Mouse (Mus musculus) intestine, embryonic 15.5 days (tissue): Measurements from ENCODE around the gene Nin. TPM values are rescaled to one million over a fixed set of nuclear protein-coding genes. Genes with fewer than 3 reads are reported as not detected.

ENCODE experiments used
- ATAC-seq: fragments of 200-750 bp; cut with Nextera tagmentation; 2 replicates; pipeline ENCODE4 v1.8.0; 2017; ENCODE audit warnings: moderate TSS enrichment, moderate library complexity
- H3K27ac ChIP-seq: fragments of 300-500 bp; sonication (generic); 2 replicates; pipeline ENCODE4 v1.5.1; 2015; ENCODE audit warnings: mild to moderate bottlenecking, inconsistent platforms
- H3K27me3 ChIP-seq: fragments of 300-500 bp; sonication (generic); replicated peaks from 2 replicates; pipeline ENCODE4 v1.6.1; 2015; ENCODE audit warnings: inconsistent platforms
- H3K36me3 ChIP-seq: fragments of 300-500 bp; sonication (generic); 2 replicates; pipeline ENCODE4 v1.6.1; 2015; ENCODE audit warnings: inconsistent platforms
- H3K4me1 ChIP-seq: fragments of 300-500 bp; sonication (generic); replicated peaks from 2 replicates; pipeline ENCODE4 v1.6.1; 2015; ENCODE audit warnings: inconsistent platforms
- H3K4me2 ChIP-seq: fragments of 300-500 bp; sonication (generic); replicated peaks from 2 replicates; pipeline ENCODE4 v1.6.1; 2015; ENCODE audit warnings: mild to moderate bottlenecking, inconsistent platforms
- H3K4me3 ChIP-seq: fragments of 300-500 bp; sonication (generic); replicated peaks from 2 replicates; pipeline ENCODE4 v1.5.1; 2015; ENCODE audit warnings: inconsistent platforms
- H3K9ac ChIP-seq: fragments of 300-500 bp; sonication (generic); 2 replicates; pipeline ENCODE4 v1.6.1; 2015; ENCODE audit warnings: inconsistent platforms
- H3K9me3 ChIP-seq: fragments of 300-500 bp; sonication (generic); 2 replicates; pipeline ENCODE4 v1.6.1; 2016; ENCODE audit warnings: inconsistent platforms
- WGBS: fragments of 180-500 bp; shearing (Covaris S2); methylation state at CpG from one replicate; pipeline ENCODE4 v1.1.7; 2015; 5-methylcytosine and 5-hydroxymethylcytosine counted together
- polyA plus RNA-seq: library from polyadenylated mRNA; unstranded; fragments of >200 nt; fragmentation: Nextera tagmentation; extraction: Ambion mirVana; gene quantifications from 2 replicates; pipeline ENCODE4 v1.2.1, GENCODE M21; 2015

Gene Nin
- polyA plus RNA-seq, 1 experiment from 2014 or later = 8.4 TPM

DNA sequence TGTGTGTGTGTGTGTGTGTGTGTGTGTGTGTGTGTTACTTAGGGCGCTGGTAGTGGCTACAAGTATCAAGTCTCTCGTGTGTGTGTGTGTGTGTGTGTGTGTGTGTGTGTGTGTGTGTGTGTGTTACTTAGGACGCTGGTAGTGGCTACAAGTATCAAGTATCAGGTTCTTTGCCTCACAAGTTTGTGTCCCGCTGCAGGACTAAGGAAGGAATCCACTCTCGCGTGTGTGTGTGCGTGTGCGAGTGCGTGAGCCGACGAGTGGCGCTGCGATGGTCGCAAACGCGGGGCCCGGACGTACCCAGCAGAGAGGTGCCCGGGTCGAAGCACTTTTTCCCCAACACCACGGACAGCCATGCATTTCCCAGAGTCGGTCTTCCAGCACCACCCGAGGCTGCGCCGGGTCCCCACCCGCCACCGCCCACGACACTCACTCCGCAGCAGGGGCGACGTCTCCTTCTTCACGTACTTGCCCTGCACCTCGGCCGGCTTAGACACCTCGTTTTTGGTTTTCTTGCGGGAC, 127.2 kb downstream of the Nin start:
- Histone ChIP-seq H3K4me3 (peak overlapping the region; percentile 97), H3K27ac (peak overlapping the region; percentile 91), H3K9ac (peak overlapping the region; percentile 97), H3K36me3 (peaks cover 3% of the 10 kb centered on the region; the same call in 1 of the 2 replicates), H3K4me2 (peak overlapping the region; percentile 80), H3K9me3 (no peaks in the 10 kb centered on the region), H3K27me3 (no peaks in the 10 kb centered on the region), H3K4me1 (no peaks in the 10 kb centered on the region)
- peak; percentile 64 for ATAC-seq
- under 1% methylated on average over 34 of the region's 36 CpGs for WGBS

DNA sequence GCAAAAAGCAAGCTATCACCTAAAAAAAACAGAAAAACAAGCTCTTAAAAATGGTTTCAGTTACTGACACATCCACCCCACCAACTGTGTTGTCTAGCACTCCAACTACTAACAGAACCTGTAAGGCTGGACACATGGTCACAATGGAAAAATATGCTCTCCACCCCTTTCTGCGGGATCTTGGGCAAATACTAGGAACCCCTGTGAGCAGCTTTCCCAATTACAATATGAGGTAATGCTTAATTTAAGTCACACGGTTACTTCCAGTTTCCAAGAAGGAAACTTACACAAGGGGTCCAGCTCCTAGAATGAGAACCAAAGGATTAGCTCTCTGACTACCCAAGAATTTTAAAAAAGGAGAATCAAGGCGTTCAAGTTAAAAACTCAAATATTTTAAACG, 128.0 kb downstream of the Nin start:
- peaks cover 3% of the 10 kb centered on the region; the same call in 1 of the 2 replicates for H3K36me3 ChIP-seq
- H3K4me3 ChIP-seq = peak overlapping the region; percentile 97
- no peak for ATAC-seq
- WGBS = 33% methylated on average over 4 of the region's 4 CpGs
- H3K9me3 ChIP-seq = no peaks in the 10 kb centered on the region
- H3K9ac ChIP-seq = no peak overlapping the region
- no peak overlapping the region for H3K27ac ChIP-seq
- H3K4me1 ChIP-seq = no peaks in the 10 kb centered on the region
- peak overlapping the region; percentile 80 for H3K4me2 ChIP-seq
- no peaks in the 10 kb centered on the region for H3K27me3 ChIP-seq

DNA sequence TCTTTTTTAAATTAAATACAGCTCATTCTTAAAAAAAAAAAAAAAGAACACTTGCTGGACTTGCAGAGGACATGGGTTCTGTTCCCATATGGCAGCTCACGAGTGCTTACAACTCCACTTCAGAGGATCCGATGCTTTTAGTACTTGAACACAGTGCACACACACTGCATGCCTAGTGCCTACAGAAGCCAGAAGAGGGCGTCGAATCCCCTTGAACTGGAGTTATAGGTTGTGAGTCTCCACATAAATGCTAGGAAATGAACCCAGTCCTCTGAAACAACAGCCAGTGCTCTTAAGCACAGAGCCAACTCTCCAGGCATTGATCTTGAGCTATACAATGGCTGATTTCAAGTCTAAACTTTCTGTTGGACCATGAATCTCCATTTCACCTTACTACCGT, 130.6 kb downstream of the Nin start:
- H3K9ac ChIP-seq = no peak overlapping the region
- ATAC-seq = no peak
- H3K36me3 ChIP-seq = peaks cover 3% of the 10 kb centered on the region; the same call in 1 of the 2 replicates
- H3K27me3 ChIP-seq = no peaks in the 10 kb centered on the region
- H3K4me3 ChIP-seq = no peak overlapping the region
- H3K4me1 ChIP-seq = no peaks in the 10 kb centered on the region
- H3K27ac ChIP-seq = no peak overlapping the region
- H3K4me2 ChIP-seq = no peak overlapping the region
- WGBS = 75% methylated on average over 5 of the region's 5 CpGs
- H3K9me3 ChIP-seq = no peaks in the 10 kb centered on the region

DNA sequence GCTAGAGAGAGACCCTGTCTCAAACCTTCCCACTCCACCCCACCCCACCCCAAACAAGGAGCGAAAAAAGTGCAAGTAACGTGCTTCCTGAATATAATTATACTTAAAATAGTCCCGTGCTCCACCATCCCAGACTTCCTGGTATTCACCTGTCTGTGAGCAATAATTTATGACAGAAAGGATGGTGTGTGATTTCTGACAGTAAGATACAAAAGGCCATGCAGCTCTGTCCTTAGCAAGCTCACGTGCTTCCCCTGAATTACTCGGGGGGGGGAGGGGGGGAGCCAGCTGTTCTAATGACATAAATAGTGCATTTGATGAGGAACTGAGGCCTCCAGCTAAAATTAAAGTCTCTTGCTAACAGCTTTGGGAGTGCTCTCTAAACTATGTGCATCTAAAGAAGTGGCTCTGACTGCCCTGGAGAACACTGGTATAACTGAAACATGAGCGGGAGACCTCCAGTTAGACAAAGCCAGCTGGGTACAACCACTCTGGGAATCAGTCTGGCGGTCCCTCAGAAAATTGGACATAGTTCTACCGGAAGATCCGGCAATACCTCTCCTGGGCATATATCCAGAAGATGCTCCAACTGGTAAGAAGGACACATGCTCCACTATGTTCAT, 136.0 kb downstream of the Nin start:
- 55% methylated on average over 9 of the region's 9 CpGs for whole genome bisulfite sequencing
- H3K9me3 ChIP-seq = no peaks in the 10 kb centered on the region
- no peak overlapping the region for H3K9ac ChIP-seq
- no peaks in the 10 kb centered on the region for H3K4me1 ChIP-seq
- no peak overlapping the region for H3K27ac ChIP-seq
- H3K36me3 ChIP-seq = peaks cover 2% of the 10 kb centered on the region; the same call in 1 of the 2 replicates
- ATAC-seq = no peak
- no peak overlapping the region for H3K4me3 ChIP-seq
- no peak overlapping the region for H3K4me2 ChIP-seq
- H3K27me3 ChIP-seq = no peaks in the 10 kb centered on the region

DNA sequence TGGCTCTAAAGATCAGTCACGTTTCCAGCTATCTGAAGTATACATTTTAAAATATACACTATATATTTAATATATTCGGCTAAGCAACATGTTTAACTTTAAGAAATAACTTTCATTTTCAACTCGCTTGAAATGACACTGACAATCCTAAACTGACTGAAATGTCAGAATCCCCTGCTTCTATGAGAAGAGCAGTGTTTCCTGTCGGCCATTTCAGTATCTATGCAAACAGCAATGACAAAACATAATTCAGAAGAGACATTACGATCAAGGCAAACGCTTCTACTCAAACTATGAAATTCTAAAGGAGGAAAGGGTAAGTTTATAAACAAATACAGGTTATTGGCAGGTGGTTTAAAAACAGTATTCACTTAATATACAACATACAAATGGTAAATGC, 136.8 kb downstream of the Nin start:
- Histone ChIP-seq H3K27ac (no peak overlapping the region), H3K4me3 (no peak overlapping the region), H3K36me3 (no peaks in the 10 kb centered on the region), H3K4me2 (no peak overlapping the region), H3K9ac (no peak overlapping the region), H3K27me3 (no peaks in the 10 kb centered on the region), H3K9me3 (no peaks in the 10 kb centered on the region), H3K4me1 (no peaks in the 10 kb centered on the region)
- no peak for ATAC-seq
- WGBS = 62% methylated on average over 6 of the region's 6 CpGs

DNA sequence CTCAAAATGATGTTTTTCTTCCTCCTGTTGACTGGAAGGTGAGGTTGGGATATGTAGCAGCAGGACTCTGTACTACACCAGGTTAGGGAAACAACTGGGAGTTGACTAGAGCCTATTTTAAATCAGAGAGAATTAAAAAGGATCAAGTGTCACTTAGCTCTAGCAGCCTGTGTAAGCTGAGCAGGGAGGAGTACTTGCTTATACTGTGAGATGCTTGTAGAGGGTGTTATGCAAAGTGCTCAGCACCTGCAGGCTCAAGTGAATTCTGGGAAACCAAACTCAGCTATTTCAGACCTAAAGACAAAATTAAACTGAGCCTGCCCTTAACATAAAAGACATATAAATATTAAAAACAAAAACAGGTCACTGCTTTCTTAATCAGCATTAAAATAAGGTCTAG, 139.9 kb downstream of the Nin start:
- no peak overlapping the region for H3K4me3 ChIP-seq
- 0 out of 2 replicates have a peak, but pooled peaks cover 12% of the 10 kb centered on the region for H3K36me3 ChIP-seq
- no peaks in the 10 kb centered on the region for H3K4me1 ChIP-seq
- H3K9me3 ChIP-seq = no peaks in the 10 kb centered on the region
- no peak overlapping the region for H3K9ac ChIP-seq
- H3K27me3 ChIP-seq = no peaks in the 10 kb centered on the region
- H3K27ac ChIP-seq = no peak overlapping the region
- H3K4me2 ChIP-seq = no peak overlapping the region
- no peak for ATAC-seq

DNA sequence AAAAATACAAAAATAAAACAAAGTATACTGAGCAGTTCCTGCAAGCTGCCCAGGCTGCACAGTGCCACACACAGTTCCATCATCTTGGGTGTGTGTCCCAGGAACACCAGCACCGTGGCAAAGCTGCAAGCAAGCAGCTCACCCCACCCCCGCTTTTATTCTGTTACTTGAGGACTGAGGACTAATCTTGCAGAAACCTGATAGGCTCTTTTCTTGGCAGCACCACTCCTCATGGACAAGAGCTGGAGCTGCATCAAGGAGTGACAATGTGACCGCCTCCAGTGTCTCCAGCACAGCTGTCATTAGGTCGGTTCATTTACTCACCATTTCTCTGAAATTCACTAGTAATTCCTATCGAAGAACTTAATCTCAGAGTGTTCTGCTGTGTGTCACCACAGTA, 145.4 kb downstream of the Nin start:
- H3K4me1 ChIP-seq = no peaks in the 10 kb centered on the region
- 0 out of 2 replicates have a peak, but pooled peaks cover 17% of the 10 kb centered on the region for H3K36me3 ChIP-seq
- no peak overlapping the region for H3K4me3 ChIP-seq
- 81% methylated on average over 5 of the region's 5 CpGs for WGBS
- H3K9ac ChIP-seq = no peak overlapping the region
- H3K27me3 ChIP-seq = no peaks in the 10 kb centered on the region
- H3K9me3 ChIP-seq = no peaks in the 10 kb centered on the region
- H3K27ac ChIP-seq = no peak overlapping the region
- H3K4me2 ChIP-seq = no peak overlapping the region
- ATAC-seq = no peak

DNA sequence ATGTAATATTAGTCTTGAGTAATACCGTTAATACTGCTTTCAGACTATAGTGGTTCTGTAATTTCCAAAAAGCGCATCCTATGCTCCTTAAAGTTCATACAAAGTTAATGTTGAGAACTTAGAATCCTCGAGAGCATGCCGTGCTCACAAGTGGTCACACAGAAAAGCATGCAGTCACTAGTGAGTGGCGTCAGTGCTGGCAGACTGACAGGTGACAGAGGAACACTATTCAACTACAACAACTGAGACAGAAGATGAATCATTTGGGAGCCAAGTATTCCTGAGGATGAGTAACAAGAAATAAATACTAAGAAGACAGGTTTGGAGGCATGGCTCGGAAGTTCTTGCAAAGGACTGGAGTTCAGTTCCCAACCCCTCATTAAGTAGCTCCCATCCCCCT, 146.4 kb downstream of the Nin start:
- no peaks in the 10 kb centered on the region for H3K27me3 ChIP-seq
- no peaks in the 10 kb centered on the region for H3K9me3 ChIP-seq
- WGBS = 88% methylated on average over 6 of the region's 6 CpGs
- H3K9ac ChIP-seq = no peak overlapping the region
- H3K4me2 ChIP-seq = no peak overlapping the region
- H3K4me1 ChIP-seq = no peaks in the 10 kb centered on the region
- H3K27ac ChIP-seq = no peak overlapping the region
- H3K36me3 ChIP-seq = 0 out of 2 replicates have a peak, but pooled peaks cover 17% of the 10 kb centered on the region
- no peak for ATAC-seq
- H3K4me3 ChIP-seq = no peak overlapping the region

DNA sequence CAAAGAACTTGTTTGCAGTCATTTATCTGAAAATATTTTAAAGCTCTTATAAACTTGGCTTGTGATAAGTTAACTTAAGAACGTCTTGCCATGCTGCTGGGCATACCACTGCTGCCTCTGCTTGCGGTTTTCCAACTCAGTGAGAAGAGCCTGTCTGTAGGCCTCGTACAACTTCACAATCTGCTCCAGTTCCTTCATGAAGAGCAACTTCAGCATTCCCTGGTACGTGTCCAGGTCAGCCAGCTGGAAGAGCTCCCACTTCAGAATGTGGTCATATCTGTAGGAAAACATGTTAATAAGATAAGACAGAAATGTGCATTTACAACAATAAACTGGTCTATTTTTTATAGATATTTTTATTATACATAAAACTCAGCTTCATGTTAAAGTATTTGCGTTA, 147.4 kb downstream of the Nin start:
- H3K9ac ChIP-seq = no peak overlapping the region
- no peak overlapping the region for H3K4me2 ChIP-seq
- no peaks in the 10 kb centered on the region for H3K27me3 ChIP-seq
- no peaks in the 10 kb centered on the region for H3K9me3 ChIP-seq
- WGBS = 74% methylated on average over 5 of the region's 5 CpGs
- ATAC-seq = no peak
- H3K27ac ChIP-seq = no peak overlapping the region
- no peaks in the 10 kb centered on the region for H3K4me1 ChIP-seq
- 0 out of 2 replicates have a peak, but pooled peaks cover 16% of the 10 kb centered on the region for H3K36me3 ChIP-seq
- H3K4me3 ChIP-seq = no peak overlapping the region

DNA sequence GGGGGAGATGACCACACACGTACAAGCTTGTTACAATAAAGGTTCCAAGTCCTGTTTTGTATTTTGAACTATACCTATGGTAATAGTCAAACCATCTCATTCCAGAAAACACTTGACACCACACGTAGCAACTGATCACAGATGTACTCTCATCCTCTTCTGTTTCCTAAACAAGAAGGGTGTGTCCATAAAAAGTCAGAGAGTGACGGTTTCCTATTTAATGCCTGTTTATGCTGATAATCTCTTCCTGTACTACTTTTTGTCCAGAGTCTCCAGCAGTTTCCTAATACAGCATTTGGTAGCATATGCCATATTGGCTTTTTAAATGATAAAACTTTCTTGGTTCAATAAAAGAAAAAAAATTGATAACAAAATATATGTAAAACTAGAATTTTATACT, 147.9 kb downstream of the Nin start:
- Histone ChIP-seq H3K27ac (no peak overlapping the region), H3K4me1 (no peaks in the 10 kb centered on the region), H3K9ac (no peak overlapping the region), H3K4me3 (no peak overlapping the region), H3K4me2 (no peak overlapping the region), H3K9me3 (no peaks in the 10 kb centered on the region), H3K36me3 (0 out of 2 replicates have a peak, but pooled peaks cover 13% of the 10 kb centered on the region), H3K27me3 (no peaks in the 10 kb centered on the region)
- WGBS = 83% methylated on average over 3 of the region's 3 CpGs
- ATAC-seq = no peak

DNA sequence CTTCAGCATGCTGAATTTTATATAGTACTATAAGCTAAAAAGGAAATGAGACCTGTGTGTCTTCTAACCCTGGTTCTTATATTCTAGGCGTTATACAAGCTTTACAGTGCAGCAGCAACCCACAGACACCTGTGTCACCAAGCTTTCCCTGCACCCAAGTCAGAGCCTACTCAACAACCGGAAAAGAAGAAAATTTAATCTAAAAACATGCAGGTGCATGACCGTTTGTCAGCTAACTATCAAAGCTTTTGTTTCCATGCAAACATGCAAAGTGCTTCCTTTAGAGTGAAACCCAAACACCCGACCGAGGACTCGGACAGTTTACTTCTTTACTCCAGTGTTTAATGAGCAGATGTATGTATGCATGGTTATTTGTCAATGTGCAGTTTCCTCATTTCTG, 150.4 kb downstream of the Nin start:
- WGBS = 88% methylated on average over 6 of the region's 6 CpGs
- Histone ChIP-seq H3K4me3 (no peak overlapping the region), H3K27me3 (no peaks in the 10 kb centered on the region), H3K9ac (no peak overlapping the region), H3K27ac (no peak overlapping the region), H3K4me2 (no peak overlapping the region), H3K4me1 (no peaks in the 10 kb centered on the region), H3K36me3 (0 out of 2 replicates have a peak, but pooled peaks cover 6% of the 10 kb centered on the region), H3K9me3 (no peaks in the 10 kb centered on the region)
- no peak for ATAC-seq

DNA sequence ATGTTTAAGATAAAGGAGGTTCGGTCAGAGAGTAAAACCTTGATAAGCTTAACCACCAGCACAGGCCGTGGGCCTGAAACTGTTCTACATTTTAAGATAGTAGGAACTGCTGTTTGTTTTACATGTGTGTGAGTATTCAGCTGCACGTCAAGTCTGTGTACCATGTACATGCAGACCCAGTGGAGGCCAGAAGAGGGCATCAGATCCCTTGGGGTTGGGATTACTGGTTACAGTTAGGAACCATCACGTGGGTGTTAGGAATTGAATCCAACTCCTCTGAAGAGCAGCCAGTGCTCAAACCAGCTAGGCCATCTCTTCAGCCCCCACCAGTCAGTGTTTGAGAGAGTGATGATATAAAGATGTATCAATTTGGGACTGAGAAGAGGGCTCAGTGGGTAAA, 151.0 kb downstream of the Nin start:
- no peak for ATAC-seq
- 0 out of 2 replicates have a peak, but pooled peaks cover 5% of the 10 kb centered on the region for H3K36me3 ChIP-seq
- WGBS = 62% methylated on average over 4 of the region's 4 CpGs

More for the DNA sequence above, 151.0 kb downstream of the Nin start:
- no peaks in the 10 kb centered on the region for H3K27me3 ChIP-seq
- H3K4me2 ChIP-seq = no peak overlapping the region
- H3K9me3 ChIP-seq = no peaks in the 10 kb centered on the region
- no peak overlapping the region for H3K9ac ChIP-seq
- no peak overlapping the region for H3K27ac ChIP-seq
- H3K4me1 ChIP-seq = no peaks in the 10 kb centered on the region
- H3K4me3 ChIP-seq = no peak overlapping the region
